Mouse (Mus musculus): ENCODE measurements around the gene Ttll3. TPM values are rescaled to one million over a fixed set of nuclear protein-coding genes. Genes with fewer than 3 reads are reported as not detected.

The Ttll3 gene
- 10 to 100 TPM; 76.1 to 77.8 TPM for total RNA-seq (2023)

GRCm38 (mm10) chr6:113388960-113389359 is at the start of gene Ttll3:
Gene Ttll3, plus strand, starts transcription at chr6:113389260.

GRCm38 (mm10) chr6:113343177-113344092 is 45.6 kb upstream of the Ttll3 start, which contains the start of gene Camk1:
Gene Camk1, minus strand, starts transcription at chr6:113343984.

GRCm38 (mm10) chr6:113377496-113378385 is 11.3 kb upstream of the Ttll3 start, which contains the start of the genes Tada3 and Arpc4:
Gene Tada3, minus strand, starts transcription at chr6:113377883.
Gene Arpc4, plus strand, starts transcription at chr6:113378115.

GRCm38 (mm10) chr6:113419199-113419587 is 30.1 kb downstream of the Ttll3 start, which contains the start of gene Rpusd3:
Gene Rpusd3, minus strand, starts transcription at chr6:113419340.

GRCm38 (mm10) chr6:113435664-113436205 is 46.7 kb downstream of the Ttll3 start, which contains the start of gene Cidec:
Gene Cidec, minus strand, starts transcription at chr6:113435760.

GRCm38 (mm10) chr6:113442442-113443090 is 53.5 kb downstream of the Ttll3 start, which contains the start of gene Jagn1:
Gene Jagn1, plus strand, starts transcription at chr6:113442569.

GRCm38 (mm10) chr6:113457952-113458534 is 69.0 kb downstream of the Ttll3 start, which contains the start of gene Il17re:
Gene Il17re, plus strand, starts transcription at chr6:113458484.

Other genes starting within 250 kb of the Ttll3 start
- 1 to 10 TPM; 1.0 to 2.2 TPM for gene Lhfpl4, start 193.9 kb upstream of the Ttll3 start, total RNA-seq (2023)
- gene Mtmr14, start 151.4 kb upstream of the Ttll3 start, total RNA-seq (2023), result 10 to 100 TPM; 34.7 to 44.1 TPM
- gene Cpne9, start 107.0 kb upstream of the Ttll3 start, total RNA-seq (2023), result 1 to 10 TPM; 3.3 to 4.3 TPM
- gene Brpf1, start 82.1 kb upstream of the Ttll3 start, total RNA-seq (2023), result 10 to 100 TPM; 66.2 to 78.3 TPM
- gene Ogg1, start 62.3 kb upstream of the Ttll3 start, total RNA-seq (2023), result 10 to 100 TPM; 19.1 to 20.2 TPM
- 1 to 10 TPM; 1.4 TPM for gene Camk1, start 45.3 kb upstream of the Ttll3 start, total RNA-seq (2023)
- gene Tada3, start 11.4 kb upstream of the Ttll3 start, total RNA-seq (2023), result 10 to 100 TPM; 26.3 to 31.3 TPM
- 100 to 1,000 TPM; 258 to 260 TPM for gene Arpc4, start 11.1 kb upstream of the Ttll3 start, total RNA-seq (2023)
- gene Rpusd3, start 30.1 kb downstream of the Ttll3 start, total RNA-seq (2023), result 10 to 100 TPM; 11.7 to 19.9 TPM
- gene Cidec, start 46.5 kb downstream of the Ttll3 start, total RNA-seq (2023), result not detected
- gene Jagn1, start 53.3 kb downstream of the Ttll3 start, total RNA-seq (2023), result 10 to 100 TPM; 21.8 to 24.1 TPM
- under 1 TPM; 0.36 to 0.52 TPM for gene Il17re, start 69.2 kb downstream of the Ttll3 start, total RNA-seq (2023)
- gene Il17rc, start 82.2 kb downstream of the Ttll3 start, total RNA-seq (2023), result not detected
- 10 to 100 TPM; 10.8 to 11.2 TPM for gene Creld1, start 94.0 kb downstream of the Ttll3 start, total RNA-seq (2023)
- 1 to 10 TPM; 1.1 to 1.5 TPM for gene Prrt3, start 112.7 kb downstream of the Ttll3 start, total RNA-seq (2023)
- 10 to 100 TPM; 71.2 to 72.5 TPM for gene Emc3, start 142.4 kb downstream of the Ttll3 start, total RNA-seq (2023)
- gene Fancd2, start 142.4 kb downstream of the Ttll3 start, total RNA-seq (2023), result 1 to 10 TPM; 3.1 to 5.5 TPM
- not detected for gene Fancd2os, start 211.5 kb downstream of the Ttll3 start, total RNA-seq (2023)
- gene Brk1, start 215.5 kb downstream of the Ttll3 start, total RNA-seq (2023), result 100 to 1,000 TPM; 115 to 118 TPM
- gene Vhl, start 234.7 kb downstream of the Ttll3 start, total RNA-seq (2023), result 10 to 100 TPM; 25.2 to 29.0 TPM
- gene Irak2, start 249.2 kb downstream of the Ttll3 start, total RNA-seq (2023), result 10 to 100 TPM; 47.1 to 50.6 TPM

Measured in T-cell, adult 66 days (primary cell).